Mouse (Mus musculus): ENCODE data around the gene Pip4k2c.

- TF ChIP-seq TAL1 (IDR thresholded peaks at IDR 0.05; ENCODE audit: low read length) (no peak), GATA1 (IDR thresholded peaks at IDR 0.05; ENCODE audit: low read length) (no peak)
Observed at GRCm38 (mm10) chr10:127150471-127150872, 60.9 kb downstream of the Pip4k2c start.
